Mouse (Mus musculus) ES-Bruce4 (cell line): Measurements from ENCODE around the gene Prkce.

Experiments used
- CTCF ChIP-seq: IDR thresholded peaks from one replicate; pipeline ENCODE4 v1.8.1; 2011; ENCODE audit warnings: low read depth, low read length
- EP300 ChIP-seq: IDR thresholded peaks from 2 replicates; pipeline ENCODE4 v1.6.1; 2011; ENCODE audit warnings: low read depth, low read length; ENCODE audit not compliant: insufficient read depth
- POLR2A ChIP-seq: IDR thresholded peaks from one replicate; pipeline ENCODE4 v1.8.1; 2011; ENCODE audit warnings: low read length; ENCODE audit not compliant: insufficient read depth

GRCm38 (mm10) chr17:86364349-86365075 lies 196.9 kb downstream of the Prkce start:
- no peak for TF ChIP-seq POLR2A
- TF ChIP-seq CTCF = no peak
- no peak for TF ChIP-seq EP300
